Mouse (Mus musculus) skeletal muscle tissue, adult 2 months (tissue): ENCODE data around the gene Gfra4.

Experiments
- DNase-seq: peaks from one replicate; pipeline ENCODE4 v3.0.0-alpha.2; 2012; ENCODE audit warnings: low read depth, low spot score

Gene Gfra4

DNA sequence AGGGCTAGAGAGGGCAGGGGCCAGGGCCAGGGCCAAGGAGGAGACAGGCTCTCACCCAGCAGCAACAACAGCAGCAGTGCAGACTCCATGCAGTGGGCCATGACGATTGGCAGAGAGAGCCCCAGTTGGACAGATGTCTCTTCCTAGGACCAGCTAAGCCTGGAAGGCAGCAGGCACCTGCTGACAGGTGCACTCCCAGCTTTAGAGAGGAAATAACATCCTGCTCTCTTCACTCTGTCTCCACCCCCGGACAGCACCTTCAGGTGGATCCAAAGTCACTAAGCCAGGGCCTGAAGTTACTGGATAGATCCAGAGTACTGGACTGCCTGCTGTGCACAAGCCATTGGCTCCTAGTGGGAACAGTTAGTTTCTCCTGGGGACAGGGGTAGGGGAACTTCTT lies at the start of gene Gfra4:
Gene Gfra4 (minus strand): TSS at position 101 of the 400 bp plus-strand sequence.
- no peak for DNase-seq

- DNase-seq, result peak; percentile 49
These were observed 48.0 kb upstream of the Gfra4 start for GRCm38 (mm10) chr2:131090852-131091251.

- DNase-seq, result no peak
These were observed 46.7 kb upstream of the Gfra4 start for GRCm38 (mm10) chr2:131089634-131090033.

DNA sequence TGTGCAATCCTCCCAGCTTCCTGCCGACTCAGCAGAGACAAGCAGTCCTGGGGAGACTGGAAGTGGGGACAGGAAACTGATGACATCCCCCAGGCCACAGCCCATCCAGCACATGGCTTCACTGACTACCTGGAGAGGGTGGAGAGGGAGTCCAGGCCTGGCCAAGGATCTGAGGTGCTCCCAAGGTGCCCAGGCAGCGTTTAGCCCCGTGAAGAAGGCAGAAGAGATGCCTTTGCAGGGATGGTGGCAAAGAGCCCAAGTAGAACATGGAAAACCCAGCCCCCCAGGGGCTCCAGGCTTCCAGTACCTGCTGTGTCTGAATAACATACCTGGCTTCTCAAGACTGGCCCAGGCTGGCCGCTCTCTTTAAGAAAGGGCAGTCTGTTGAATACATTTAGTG lies 45.7 kb upstream of the Gfra4 start:
- DNase-seq, result no peak

- DNase-seq, result no peak
These were observed 43.9 kb upstream of the Gfra4 start, which contains the start of gene Siglec1 for GRCm38 (mm10) chr2:131086667-131087390. Gene Siglec1 (minus strand): TSS chr2:131086765.

DNA sequence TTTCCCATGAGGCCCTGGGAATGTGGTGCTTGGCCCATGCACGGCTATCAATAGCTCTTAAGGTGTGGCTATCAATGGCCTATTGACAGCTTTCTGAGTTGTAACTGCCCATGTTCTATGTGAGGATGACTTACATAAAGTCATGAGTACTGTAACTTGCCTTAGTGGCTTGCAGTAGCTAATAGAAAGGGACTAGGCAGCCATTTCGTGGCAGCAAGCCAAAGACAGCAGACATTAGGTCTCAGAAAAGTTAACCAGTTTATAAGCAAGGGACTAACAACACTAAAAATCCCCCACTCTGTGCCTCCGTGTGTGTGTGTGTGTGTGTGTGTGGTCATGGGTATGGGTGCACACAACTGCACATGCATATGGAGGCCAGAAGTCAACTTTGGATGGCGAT lies 41.3 kb upstream of the Gfra4 start:
- DNase-seq, result no peak

GRCm38 (mm10) chr2:131080507-131080906 lies 37.6 kb upstream of the Gfra4 start:
- no peak for DNase-seq

- no peak for DNase-seq
These were observed 29.6 kb upstream of the Gfra4 start for GRCm38 (mm10) chr2:131072536-131072935.

DNA sequence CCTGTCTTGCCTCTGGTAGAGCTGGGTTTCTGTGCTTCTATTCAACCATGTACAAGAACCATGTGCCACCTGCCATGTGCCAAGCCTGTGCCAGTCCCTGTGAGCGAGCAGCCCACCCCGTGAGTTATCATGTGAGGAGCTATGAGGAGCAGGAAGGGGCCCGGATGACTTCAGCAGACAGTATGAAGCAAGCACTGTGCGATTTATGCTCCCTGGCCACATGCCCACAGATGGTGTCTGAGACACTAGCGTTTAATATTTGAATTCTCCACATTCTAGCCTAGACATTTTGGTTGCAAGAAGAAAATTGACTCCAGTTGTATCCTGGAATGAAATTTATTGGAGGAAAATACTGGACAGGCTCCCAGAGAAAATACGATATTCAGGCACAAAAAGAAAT lies 24.6 kb upstream of the Gfra4 start:
- DNase-seq, result no peak

- no peak for DNase-seq
These were observed 23.5 kb upstream of the Gfra4 start for GRCm38 (mm10) chr2:131066342-131066741.

GRCm38 (mm10) chr2:131063404-131063864 lies 20.5 kb upstream of the Gfra4 start, which contains the start of gene Adam33:
Gene Adam33 (minus strand): TSS chr2:131063814.
- DNase-seq, result no peak

GRCm38 (mm10) chr2:131061607-131062006 lies 18.7 kb upstream of the Gfra4 start:
- peak; percentile 48 for DNase-seq

DNA sequence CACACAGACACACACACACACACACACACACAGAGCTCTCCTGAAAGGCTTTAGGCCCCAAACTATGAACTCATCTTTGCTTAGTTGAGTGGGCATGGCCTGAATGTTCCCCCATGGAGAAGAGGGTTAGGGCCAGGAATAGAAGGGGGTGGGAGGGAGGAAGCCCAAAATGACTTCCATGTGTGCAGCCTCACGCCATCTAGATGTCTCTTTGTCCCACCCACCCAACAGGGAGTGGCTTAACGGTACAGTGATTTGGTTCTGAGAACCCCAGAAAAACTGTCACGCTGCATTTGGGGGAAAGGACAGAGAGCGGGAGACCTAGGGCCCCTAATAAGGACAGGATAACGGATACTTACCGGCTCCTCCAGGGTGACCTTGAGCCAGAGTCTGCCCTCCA lies 17.9 kb upstream of the Gfra4 start:
- peak; percentile 63 for DNase-seq

GRCm38 (mm10) chr2:131059781-131060540 lies 17.1 kb upstream of the Gfra4 start:
- peak; percentile 68 for DNase-seq

- DNase-seq, result peak; percentile 91
These were observed 16.5 kb upstream of the Gfra4 start for GRCm38 (mm10) chr2:131059377-131059776.

GRCm38 (mm10) chr2:131058672-131059071 lies 15.8 kb upstream of the Gfra4 start:
- DNase-seq, result no peak

GRCm38 (mm10) chr2:131056191-131056590 lies 13.3 kb upstream of the Gfra4 start:
- no peak for DNase-seq

- no peak for DNase-seq
These were observed 12.7 kb upstream of the Gfra4 start for GRCm38 (mm10) chr2:131055631-131056030.

- DNase-seq, result no peak
These were observed 11.9 kb upstream of the Gfra4 start for GRCm38 (mm10) chr2:131054646-131055264.

GRCm38 (mm10) chr2:131053851-131054645 lies 11.2 kb upstream of the Gfra4 start:
- no peak for DNase-seq

DNA sequence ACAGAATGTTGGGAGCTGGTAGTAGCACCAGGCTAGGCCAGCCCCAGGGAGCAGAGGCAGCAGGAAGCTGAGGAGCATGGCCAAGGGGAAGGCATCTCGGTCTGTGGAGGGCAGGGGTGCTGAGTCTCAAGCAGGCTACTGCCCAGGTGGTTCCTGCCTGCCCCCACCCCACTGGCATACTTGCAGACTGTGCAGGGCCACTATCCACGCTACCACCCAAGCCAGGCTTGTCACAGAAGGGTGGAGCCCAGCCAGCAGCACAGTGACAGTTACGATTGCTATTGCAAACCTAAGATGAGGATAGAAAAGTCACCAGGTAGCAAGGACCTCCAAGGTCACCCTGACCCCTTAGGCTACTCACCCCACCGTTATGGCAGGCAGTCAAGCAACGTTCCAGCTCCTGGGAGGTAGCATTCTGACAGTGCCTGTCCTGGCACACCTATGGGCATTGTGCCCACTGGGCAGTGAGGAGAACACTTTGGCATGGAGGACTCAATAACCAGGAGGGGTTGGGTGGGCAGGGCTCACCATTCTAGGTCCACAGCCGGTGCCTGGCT lies 10.1 kb upstream of the Gfra4 start:
- DNase-seq, result no peak
